Mouse (Mus musculus) G1E (cell line): ENCODE data around the gene Rps19bp1. TPM values are rescaled to one million over a fixed set of nuclear protein-coding genes. Genes with fewer than 3 reads are reported as not detected.

Experiments
- ATAC-seq: 2 replicates; pipeline ENCODE4 v1.8.0; 2016; ENCODE audit warnings: mild to moderate bottlenecking; ENCODE audit not compliant: insufficient number of reproducible peaks, poor library complexity, low FRiP score, severe bottlenecking; ENCODE audit errors: extremely low read depth
- DNase-seq: peaks from one replicate; pipeline ENCODE4 v3.0.0; 2012; ENCODE audit warnings: low spot score
- H3K27me3 ChIP-seq: 2 replicates; pipeline ENCODE4 v1.6.1; 2012; ENCODE audit warnings: mild to moderate bottlenecking, low read length, inconsistent platforms; ENCODE audit not compliant: insufficient read depth
- H3K36me3 ChIP-seq: replicated peaks from 2 replicates; pipeline ENCODE3; 2012; ENCODE audit warnings: mild to moderate bottlenecking, inconsistent platforms
- H3K4me1 ChIP-seq: 2 replicates; pipeline ENCODE4 v1.6.1; 2012; ENCODE audit warnings: low read depth, low read length, inconsistent platforms, mixed read lengths; ENCODE audit not compliant: insufficient read depth
- H3K4me3 ChIP-seq: 2 replicates; pipeline ENCODE4 v1.5.1; 2012; ENCODE audit warnings: low read depth, mild to moderate bottlenecking, inconsistent platforms, low read length, moderate library complexity, mixed read lengths
- H3K9me3 ChIP-seq: replicated peaks from 2 replicates; pipeline ENCODE4 v1.6.1; 2012; ENCODE audit warnings: inconsistent platforms
- CTCF ChIP-seq: IDR thresholded peaks from 2 replicates; pipeline ENCODE4 v1.5.1; 2012; ENCODE audit warnings: low read depth, low read length, inconsistent platforms, mixed read lengths
- GATA1 ChIP-seq: IDR thresholded peaks from 2 replicates; pipeline ENCODE4 v1.6.1; 2012; ENCODE audit warnings: borderline replicate concordance, low read length, inconsistent platforms, mixed read lengths
- GATA2 ChIP-seq: IDR thresholded peaks from 2 replicates; pipeline ENCODE4 v1.6.1; 2012; ENCODE audit warnings: low read depth, low read length, inconsistent platforms, borderline replicate concordance
- POLR2AphosphoS5 ChIP-seq: IDR thresholded peaks from 2 replicates; pipeline ENCODE4 v1.6.1; 2012; ENCODE audit warnings: low read depth, low read length, inconsistent platforms; ENCODE audit not compliant: insufficient replicate concordance
- TAL1 ChIP-seq: conservative IDR thresholded peaks from 2 replicates; pipeline ENCODE4 v1.6.1; 2012; ENCODE audit warnings: low read depth, low read length, inconsistent platforms, mixed read lengths
- polyA plus RNA-seq: library from polyadenylated mRNA; stranded (reverse); fragments of >175 nt; gene quantifications from 2 replicates; pipeline ENCODE4 v1.2.3, GENCODE M21; 2012
- total RNA-seq, 2 experiments: library from RNA; stranded (forward) in 1 of 2; stranded (reverse) in 1 of 2; fragments of 200-1000 nt in 1 of 2; fragments of >200 nt in 1 of 2; fragmentation: Nextera tagmentation in 1 of 2; gene quantifications; 2 replicates each; pipeline ENCODE4 v1.2.3; 2014 to 2017

The Rps19bp1 gene
- total and polyA plus RNA-seq, 3 experiments: 25.9 to 67.2 (median 46.5) TPM

- ATAC-seq (no peak), DNase-seq (no peak)
- Histone ChIP-seq H3K4me3 (no peak overlapping the region), H3K4me1 (peaks cover 32% of the 10 kb centered on the region), H3K36me3 (no peaks in the 10 kb centered on the region), H3K27me3 (peaks cover 22% of the 10 kb centered on the region), H3K9me3 (no peaks in the 10 kb centered on the region)
- TF ChIP-seq GATA1 (no peak), CTCF (no peak), POLR2AphosphoS5 (no peak), TAL1 (no peak), GATA2 (no peak)
Measured at GRCm38 (mm10) chr15:80216480-80216820, 47.7 kb downstream of the Rps19bp1 start.

- H3K36me3 ChIP-seq: no peaks in the 10 kb centered on the region
- no peak overlapping the region for H3K4me3 ChIP-seq
- no peaks in the 10 kb centered on the region for H3K9me3 ChIP-seq
- TF ChIP-seq TAL1 (no peak), GATA2 (no peak), GATA1 (no peak), CTCF (no peak), POLR2AphosphoS5 (no peak)
- no peak for DNase-seq
- peaks cover 28% of the 10 kb centered on the region for H3K27me3 ChIP-seq
- peaks cover 32% of the 10 kb centered on the region for H3K4me1 ChIP-seq
- ATAC-seq: no peak
Measured at GRCm38 (mm10) chr15:80215716-80216479, 48.2 kb downstream of the Rps19bp1 start.

- ATAC-seq (no peak), DNase-seq (no peak)
- Histone ChIP-seq H3K4me3 (no peak overlapping the region), H3K4me1 (peaks cover 13% of the 10 kb centered on the region), H3K36me3 (no peaks in the 10 kb centered on the region), H3K9me3 (no peaks in the 10 kb centered on the region), H3K27me3 (peaks cover 26% of the 10 kb centered on the region)
- TF ChIP-seq POLR2AphosphoS5 (no peak), TAL1 (no peak), GATA2 (no peak), CTCF (no peak), GATA1 (no peak)
Measured at GRCm38 (mm10) chr15:80213688-80214087, 50.4 kb downstream of the Rps19bp1 start.

Other genes with a start within 250 kb of the Rps19bp1 start
- gene Pdgfb, start 249.3 kb downstream of the Rps19bp1 start, total RNA-seq (2014; fragmentation: Nextera tagmentation): not detected in 2 replicates
- gene Pdgfb, start 249.3 kb downstream of the Rps19bp1 start, total RNA-seq (2017): 0.05 TPM in 1 of 2 replicates, not detected in the other
- not detected in 2 replicates for gene Pdgfb, start 249.3 kb downstream of the Rps19bp1 start, polyA plus RNA-seq
- 41.4 and 44.2 TPM in 2 replicates for gene Syngr1, start 173.0 kb downstream of the Rps19bp1 start, total RNA-seq (2014; fragmentation: Nextera tagmentation)
- gene Syngr1, start 173.0 kb downstream of the Rps19bp1 start, total RNA-seq (2017): 74.6 and 96.9 TPM in 2 replicates
- 86.9 and 89.8 TPM in 2 replicates for gene Syngr1, start 173.0 kb downstream of the Rps19bp1 start, polyA plus RNA-seq
- gene Rpl3, start 172.4 kb downstream of the Rps19bp1 start, total RNA-seq (2014; fragmentation: Nextera tagmentation): 1,019 and 1,021 TPM in 2 replicates
- gene Rpl3, start 172.4 kb downstream of the Rps19bp1 start, total RNA-seq (2017): 1,569 and 1,698 TPM in 2 replicates
- gene Rpl3, start 172.4 kb downstream of the Rps19bp1 start, polyA plus RNA-seq: 114 and 176 TPM in 2 replicates
- 19.0 and 27.2 TPM in 2 replicates for gene Tab1, start 131.2 kb downstream of the Rps19bp1 start, total RNA-seq (2014; fragmentation: Nextera tagmentation)
- 22.3 and 25.0 TPM in 2 replicates for gene Tab1, start 131.2 kb downstream of the Rps19bp1 start, total RNA-seq (2017)
- 23.6 and 29.1 TPM in 2 replicates for gene Tab1, start 131.2 kb downstream of the Rps19bp1 start, polyA plus RNA-seq
- not detected in 2 replicates for gene Mgat3, start 90.6 kb downstream of the Rps19bp1 start, total RNA-seq (2014; fragmentation: Nextera tagmentation)
- not detected in 2 replicates for gene Mgat3, start 90.6 kb downstream of the Rps19bp1 start, total RNA-seq (2017)
- not detected in 2 replicates for gene Mgat3, start 90.6 kb downstream of the Rps19bp1 start, polyA plus RNA-seq
- gene Mief1, start 30.3 kb downstream of the Rps19bp1 start, total RNA-seq (2014; fragmentation: Nextera tagmentation): 35.4 and 44.9 TPM in 2 replicates
- 36.1 and 36.8 TPM in 2 replicates for gene Mief1, start 30.3 kb downstream of the Rps19bp1 start, total RNA-seq (2017)
- gene Mief1, start 30.3 kb downstream of the Rps19bp1 start, polyA plus RNA-seq: 20.2 and 26.6 TPM in 2 replicates
- gene AC140267.1, start 28.5 kb downstream of the Rps19bp1 start, total RNA-seq (2014; fragmentation: Nextera tagmentation): 14.0 TPM in 1 of 2 replicates, not detected in the other
- not detected in 2 replicates for gene AC140267.1, start 28.5 kb downstream of the Rps19bp1 start, total RNA-seq (2017)
- gene AC140267.1, start 28.5 kb downstream of the Rps19bp1 start, polyA plus RNA-seq: not detected in 2 replicates
- 45.1 and 51.4 TPM in 2 replicates for gene Atf4, start 9.1 kb downstream of the Rps19bp1 start, total RNA-seq (2014; fragmentation: Nextera tagmentation)
- gene Atf4, start 9.1 kb downstream of the Rps19bp1 start, total RNA-seq (2017): 81.2 and 85.3 TPM in 2 replicates
- 146 and 170 TPM in 2 replicates for gene Atf4, start 9.1 kb downstream of the Rps19bp1 start, polyA plus RNA-seq
- gene Cacna1i, start 22.9 kb upstream of the Rps19bp1 start, total RNA-seq (2014; fragmentation: Nextera tagmentation): not detected in 2 replicates
- 0.05 and 0.06 TPM in 2 replicates for gene Cacna1i, start 22.9 kb upstream of the Rps19bp1 start, total RNA-seq (2017)
- not detected in 2 replicates for gene Cacna1i, start 22.9 kb upstream of the Rps19bp1 start, polyA plus RNA-seq